Mouse (Mus musculus) adrenal gland, adult 8-10 months (tissue): ENCODE results near the gene Ubp1. TPM values are rescaled to one million over a fixed set of nuclear protein-coding genes. Genes with fewer than 3 reads are reported as not detected.
"Not testable (repeated sequence)": the region's sequence is repeated elsewhere in the genome, so short reads cannot be mapped to it uniquely, and the experiment has no call there.

Source experiments
- DNase-seq: peaks from one replicate; pipeline ENCODE4 v3.0.0; 2022
- total RNA-seq, 4 experiments: library from RNA; stranded (reverse); gene quantifications; 2 replicates each; pipeline ENCODE4 v1.2.4; 2022

Gene Ubp1
- 10 to 100 TPM; 47.4 to 79.2 (median 66.6) TPM for total RNA-seq

- peak; percentile 98 for DNase-seq
These were observed at the start of gene Ubp1 for GRCm38 (mm10) chr9:113930534-113931374. Gene Ubp1, plus strand, starts transcription at chr9:113930934.

GRCm38 (mm10) chr9:113894903-113895302 is 35.8 kb upstream of the Ubp1 start:
- DNase-seq, result no peak

- DNase-seq, result no peak
These were observed 27.6 kb upstream of the Ubp1 start for GRCm38 (mm10) chr9:113903136-113903535.

GRCm38 (mm10) chr9:113904315-113904714 is 26.4 kb upstream of the Ubp1 start:
- not testable (repeated sequence) for DNase-seq

GRCm38 (mm10) chr9:113915789-113916188 is 14.9 kb upstream of the Ubp1 start:
- DNase-seq, result no peak

- DNase-seq, result no peak
These were observed 8.1 kb upstream of the Ubp1 start for GRCm38 (mm10) chr9:113922677-113923076.

GRCm38 (mm10) chr9:113924883-113925282 is 5.9 kb upstream of the Ubp1 start:
- DNase-seq, result no peak

GRCm38 (mm10) chr9:113928591-113928990 is 2.1 kb upstream of the Ubp1 start:
- DNase-seq, result no peak

- DNase-seq, result no peak
These were observed 1.1 kb upstream of the Ubp1 start for GRCm38 (mm10) chr9:113929676-113930075.

- peak; percentile 28 for DNase-seq
These were observed 803 bp downstream of the Ubp1 start for GRCm38 (mm10) chr9:113931375-113932099.

GRCm38 (mm10) chr9:113932100-113932470 is 1.4 kb downstream of the Ubp1 start:
- DNase-seq, result no peak

- peak; percentile 18 for DNase-seq
These were observed 1.8 kb downstream of the Ubp1 start for GRCm38 (mm10) chr9:113932501-113932900.

GRCm38 (mm10) chr9:113935638-113936037 is 4.9 kb downstream of the Ubp1 start:
- no peak for DNase-seq

- no peak for DNase-seq
These were observed 8.5 kb downstream of the Ubp1 start for GRCm38 (mm10) chr9:113939063-113939850.

- DNase-seq, result no peak
These were observed 10.5 kb downstream of the Ubp1 start for GRCm38 (mm10) chr9:113941103-113941805.

- no peak for DNase-seq
These were observed 12.6 kb downstream of the Ubp1 start for GRCm38 (mm10) chr9:113943372-113943771.

GRCm38 (mm10) chr9:113947216-113947615 is 16.5 kb downstream of the Ubp1 start:
- no peak for DNase-seq

GRCm38 (mm10) chr9:113957777-113958176 is 27.0 kb downstream of the Ubp1 start:
- DNase-seq, result no peak

GRCm38 (mm10) chr9:113963718-113964117 is 33.0 kb downstream of the Ubp1 start:
- no peak for DNase-seq

- DNase-seq, result no peak
These were observed 33.7 kb downstream of the Ubp1 start for GRCm38 (mm10) chr9:113964415-113964814.

GRCm38 (mm10) chr9:113966838-113967237 is 36.1 kb downstream of the Ubp1 start:
- DNase-seq, result no peak

- no peak for DNase-seq
These were observed 38.2 kb downstream of the Ubp1 start for GRCm38 (mm10) chr9:113968967-113969366.
